In the genomic region with DNA sequence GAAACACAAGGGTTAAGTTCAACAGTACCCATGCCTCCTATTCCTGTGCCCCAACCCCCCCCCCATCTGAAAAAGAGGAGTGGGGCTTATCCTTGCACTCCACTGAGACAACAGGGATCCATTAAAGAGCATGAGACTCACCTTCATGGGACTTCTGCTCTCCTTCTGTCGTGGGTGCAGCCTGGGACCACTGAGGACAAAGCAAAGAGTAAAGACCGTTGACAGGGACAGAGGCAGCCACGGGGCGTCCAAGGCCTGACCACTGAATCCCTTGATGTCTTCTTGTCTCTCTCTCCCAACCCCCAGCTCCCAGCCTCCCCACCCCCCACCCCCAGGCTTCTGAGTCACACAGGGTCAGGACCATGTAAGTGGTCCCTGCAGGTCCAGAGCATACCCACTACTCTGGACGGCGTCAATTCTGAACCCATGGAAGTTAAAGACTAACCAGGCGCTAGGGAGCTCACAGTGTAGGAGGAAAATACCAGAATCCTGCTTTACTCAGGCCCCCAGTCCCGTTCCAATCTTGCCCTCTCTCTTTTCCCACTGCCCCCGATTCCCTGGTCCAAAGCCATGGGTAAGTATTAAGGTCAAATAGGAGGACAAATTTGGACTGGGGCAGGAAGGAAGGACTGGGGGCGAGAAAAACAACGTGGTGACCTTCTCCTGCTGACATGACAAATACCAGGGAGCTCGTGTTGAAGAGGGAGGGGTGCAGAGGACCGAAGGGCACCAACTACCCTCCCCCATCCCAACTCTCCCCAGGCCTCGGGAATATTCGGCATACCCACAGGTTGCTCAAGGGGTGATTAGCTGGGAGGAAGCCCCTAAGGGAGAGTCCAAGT, we compare ENCODE assay signal across 7 mouse cellular contexts. TPM values are rescaled to one million over a fixed set of nuclear protein-coding genes. Genes with fewer than 3 reads are reported as not detected.
DNase-seq lines count a peak whose midpoint lies in the region; ATAC-seq and TF ChIP-seq lines count a peak whose summit lies in the region.

No protein-coding gene starts in this region.

- H3K4me2 ChIP-seq in heart, postnatal 0 days (ENCODE audit: low read depth, low read length): peak overlapping the region; percentile 87
- H3K4me2 ChIP-seq in limb, embryonic 11.5 days (ENCODE audit: low read depth, severe bottlenecking): peak overlapping the region; percentile 78

- no peak for ATAC-seq in G1E (ENCODE audit: extremely low read depth, insufficient number of reproducible peaks, low FRiP score, poor library complexity, severe bottlenecking)
- 0 out of 2 replicates have a peak, but pooled peaks have one; percentile 0 for ATAC-seq in heart, postnatal 0 days (ENCODE audit: insufficient read depth, low read depth)
- ATAC-seq in limb, embryonic 11.5 days (ENCODE audit: insufficient number of reproducible peaks, low FRiP score, low TSS enrichment, low read depth): no peak

- TF ChIP-seq EP300 in heart, postnatal 0 days (IDR thresholded peaks at IDR 0.05; ENCODE audit: low read depth): no peak

- DNase-seq in G1E (ENCODE audit: low spot score): no peak
- peak; percentile 80 for DNase-seq in adrenal gland, postnatal 14 days
- peak; percentile 72 for DNase-seq in heart, postnatal 0 days (ENCODE audit: low spot score)
- no peak for DNase-seq in limb, embryonic 11.5 days (ENCODE audit: low spot score)
- DNase-seq in skeletal muscle tissue, adult 2 months (ENCODE audit: low read depth, low spot score): peak; percentile 83
- DNase-seq in testis, postnatal 10 days (ENCODE audit: low spot score): no peak
- DNase-seq in embryo, embryonic 10 days (ENCODE audit: low spot score): no peak

- H3K9ac ChIP-seq in heart, postnatal 0 days (replicated peaks; ENCODE audit: low read depth, low read length): peak overlapping the region; percentile 97
- H3K9ac ChIP-seq in limb, embryonic 11.5 days (ENCODE audit: low read length): no peak overlapping the region; the same call in 1 of the 2 replicates

- H3K4me1 ChIP-seq in G1E (ENCODE audit: insufficient read depth, low read depth, low read length): peaks cover 70% of the 10 kb centered on the region
- peaks cover 41% of the 10 kb centered on the region for H3K4me1 ChIP-seq in heart, postnatal 0 days (ENCODE audit: control insufficient read depth, insufficient read depth)
- peaks cover 35% of the 10 kb centered on the region for H3K4me1 ChIP-seq in limb, embryonic 11.5 days (ENCODE audit: control insufficient read depth, insufficient read depth, low read length)

- no peaks in the 10 kb centered on the region for H3K9me3 ChIP-seq in G1E (replicated peaks)
- H3K9me3 ChIP-seq in heart, postnatal 0 days (replicated peaks; ENCODE audit: control insufficient read depth, low read length): no peaks in the 10 kb centered on the region
- H3K9me3 ChIP-seq in limb, embryonic 11.5 days (ENCODE audit: control insufficient read depth, low read length): no peaks in the 10 kb centered on the region

- peak overlapping the region; percentile 95 for H3K4me3 ChIP-seq in G1E (ENCODE audit: low read depth, low read length)
- H3K4me3 ChIP-seq in heart, postnatal 0 days (ENCODE audit: low read depth, low read length): peak overlapping the region; percentile 88
- peak overlapping the region; percentile 87 for H3K4me3 ChIP-seq in limb, embryonic 11.5 days (ENCODE audit: low read depth, low read length)

- WGBS in heart, postnatal 0 days: 20% methylated on average over 15 of the region's 15 CpGs
- 19% methylated on average over 15 of the region's 15 CpGs for WGBS in limb, embryonic 11.5 days

- peak overlapping the region; percentile 99 for H3K27ac ChIP-seq in heart, postnatal 0 days (ENCODE audit: low read depth)
- H3K27ac ChIP-seq in limb, embryonic 11.5 days (replicated peaks; ENCODE audit: low read depth, low read length): peak overlapping the region; percentile 53

- H3K27me3 ChIP-seq in G1E (ENCODE audit: insufficient read depth, low read length): no peaks in the 10 kb centered on the region
- no peaks in the 10 kb centered on the region for H3K27me3 ChIP-seq in heart, postnatal 0 days (ENCODE audit: control insufficient read depth, insufficient read depth, low read length)
- no peaks in the 10 kb centered on the region for H3K27me3 ChIP-seq in limb, embryonic 11.5 days (ENCODE audit: control insufficient read depth, insufficient read depth, low read length)

- no peak for TF ChIP-seq CTCF in G1E (IDR thresholded peaks at IDR 0.05; ENCODE audit: low read depth, low read length)
- no peak for TF ChIP-seq CTCF in heart, postnatal 0 days (IDR thresholded peaks at IDR 0.05; ENCODE audit: low read depth)

- H3K36me3 ChIP-seq in G1E (replicated peaks): peaks cover 66% of the 10 kb centered on the region
- peaks cover 26% of the 10 kb centered on the region for H3K36me3 ChIP-seq in heart, postnatal 0 days (replicated peaks; ENCODE audit: control insufficient read depth, insufficient read depth, low read length)
- H3K36me3 ChIP-seq in limb, embryonic 11.5 days (ENCODE audit: control insufficient read depth, insufficient read depth, low read length): peaks cover 14% of the 10 kb centered on the region; the same call in 1 of the 2 replicates

RNA-seq across cellular contexts. Expression of a gene that starts 3.7 kb away (rescaled TPM):
- total RNA-seq in G1E (2014; fragmentation: Nextera tagmentation) (106 and 145 TPM in 2 replicates), G1E (2017) (94.1 and 120 TPM in 2 replicates)
- 51.6 and 56.0 TPM in 2 replicates for polyA plus RNA-seq in G1E (2012)
- 422 and 438 TPM in 2 replicates for total RNA-seq in adrenal gland, postnatal 14 days (2021)
- 122 and 224 TPM in 2 replicates for total RNA-seq in heart, postnatal 0 days (2014; rRNA removed; ENCODE audit: low replicate concordance)
- polyA plus RNA-seq in heart, postnatal 0 days (2015; fragmentation: Nextera tagmentation; extraction: Ambion mirVana): 5.0 and 5.2 TPM in 2 replicates
- 3.3 and 4.0 TPM in 2 replicates for polyA plus RNA-seq in limb, embryonic 11.5 days (2014; fragmentation: Nextera tagmentation; extraction: Ambion mirVana)

Comparison
In these comparisons a context has a peak if more than half of its experiments do, and no peak if none do; other contexts are left out.
1. DNase-seq: peak in adrenal gland, postnatal 14 days (single experiment), heart, postnatal 0 days (single experiment) and skeletal muscle tissue, adult 2 months (single experiment); none in G1E (single experiment), limb, embryonic 11.5 days (single experiment), testis, postnatal 10 days (single experiment) and embryo, embryonic 10 days (single experiment).
2. Peak in every context shown above with its lines, with median percentiles within 50 percentile points of each other: H3K4me3 ChIP-seq.